Mouse (Mus musculus) right cerebral cortex, postnatal 4 days (tissue): ENCODE data around the gene Vps18.
A peak's percentile ranks its signal among the peaks of the same experiment; 100 is the strongest.

Source experiments
- DNase-seq: peaks from one replicate; pipeline ENCODE4 v3.0.0-alpha.2; 2022

Vps18 gene

DNA sequence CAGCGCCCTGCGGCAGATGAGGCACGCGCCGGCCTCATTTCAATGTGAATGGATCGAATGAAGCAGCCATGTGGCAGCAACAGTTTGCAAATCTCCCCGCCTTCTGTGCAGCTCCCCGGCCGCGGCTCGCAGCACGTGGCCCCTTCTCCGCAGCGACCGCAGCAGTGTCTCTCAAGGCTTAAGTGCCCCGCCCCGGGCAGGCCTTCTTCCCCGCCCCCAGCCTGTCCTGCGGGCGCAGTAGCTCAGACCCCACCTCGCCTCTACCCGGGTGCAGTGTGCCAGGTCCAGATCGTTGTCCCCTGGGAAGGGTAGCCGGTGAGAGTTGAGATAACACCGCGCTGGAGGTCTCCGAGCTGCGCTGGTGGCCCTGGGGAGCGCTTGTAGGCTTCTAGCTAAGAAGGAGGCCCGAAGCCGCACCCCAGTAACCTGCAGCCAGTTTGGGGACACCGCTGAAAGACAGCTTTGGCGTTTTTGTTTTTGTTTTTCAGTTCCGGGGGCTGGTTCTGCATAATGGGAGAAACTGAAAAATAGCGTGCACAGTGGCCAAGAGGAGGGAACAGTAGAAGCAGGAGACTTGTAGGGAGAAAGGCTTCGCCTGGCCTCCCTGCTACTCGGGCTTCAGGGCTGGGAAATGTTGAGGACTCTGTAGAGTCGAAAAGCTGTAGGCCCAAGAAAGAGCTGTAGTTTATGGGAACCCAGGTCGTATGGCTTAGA, 34.2 kb downstream of the Vps18 start:
- DNase-seq, result peak; percentile 70

DNA sequence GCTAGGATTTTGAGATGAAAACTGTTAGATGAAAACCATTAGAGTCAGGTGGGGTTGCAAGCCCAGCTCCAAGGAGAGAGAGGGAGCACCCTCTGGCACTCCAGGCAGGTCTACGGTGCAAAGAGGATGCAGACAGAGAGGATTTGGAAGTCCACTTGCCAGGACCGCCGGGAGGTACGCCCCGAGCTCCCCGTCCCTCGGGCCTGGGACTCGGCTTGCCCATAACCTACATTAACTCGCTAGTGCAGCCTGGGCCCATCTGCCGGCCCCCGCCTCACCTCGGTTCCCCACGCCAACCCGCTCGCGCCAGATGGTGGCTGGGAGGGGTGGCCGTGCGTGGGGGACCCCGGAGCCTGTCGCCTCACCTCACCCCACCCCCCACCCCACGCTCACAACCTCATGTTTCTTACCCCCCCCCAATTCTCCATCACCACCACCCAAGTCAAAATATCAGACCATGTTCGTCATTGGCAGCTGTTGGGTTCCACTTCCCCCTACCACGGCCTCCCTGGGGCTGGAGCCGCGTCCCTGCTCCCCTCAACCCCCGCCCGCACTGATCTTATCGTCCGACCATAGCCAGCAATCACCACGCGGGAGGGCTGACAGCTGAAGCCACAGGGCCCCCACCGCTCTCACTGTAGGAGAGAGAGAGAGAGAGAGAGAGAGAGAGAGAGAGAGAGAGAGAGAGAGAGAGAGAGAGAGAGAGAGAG, 35.5 kb downstream of the Vps18 start:
- DNase-seq, result no peak

DNA sequence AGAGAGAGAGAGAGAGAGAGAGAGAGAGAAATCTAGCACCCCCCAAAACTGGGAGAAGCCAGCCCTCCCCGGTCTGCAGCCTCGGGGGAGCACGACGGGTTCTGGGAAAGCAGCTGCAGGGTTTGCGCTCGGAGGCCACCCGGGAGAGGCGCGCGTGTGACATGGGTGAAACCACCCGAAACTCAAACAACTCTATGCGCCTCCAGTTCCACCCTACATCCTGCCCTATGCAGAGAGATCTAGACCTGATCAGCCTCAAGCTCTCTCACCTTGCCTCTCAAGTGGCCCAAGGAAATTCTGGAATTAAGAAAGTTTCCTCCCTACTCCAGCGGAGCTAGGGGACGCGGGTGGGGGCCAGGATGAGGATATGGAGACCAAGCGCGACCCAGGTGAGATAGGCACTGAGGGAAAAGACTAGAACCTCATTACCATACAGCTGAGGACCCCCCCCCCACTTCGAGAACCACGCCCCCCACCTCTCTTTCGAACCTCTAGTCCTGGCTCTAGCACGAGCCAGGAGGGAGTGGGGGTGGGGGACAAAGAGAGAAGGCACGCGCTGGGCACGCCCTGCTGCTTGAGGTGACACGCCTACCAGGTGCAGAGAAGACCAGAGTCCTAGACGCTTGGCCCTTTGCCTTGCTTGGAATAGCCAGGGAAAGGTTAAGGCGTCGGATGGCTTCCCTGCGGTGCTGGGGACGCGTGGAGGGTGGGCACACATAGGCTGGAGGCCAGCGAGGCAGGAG, 36.2 kb downstream of the Vps18 start:
- DNase-seq, result no peak

GRCm38 (mm10) chr2:119325568-119326143, 37.1 kb downstream of the Vps18 start, which contains the start of gene Dll4:
Gene Dll4, plus strand, starts transcription at chr2:119325784.
- DNase-seq, result peak; percentile 31

DNA sequence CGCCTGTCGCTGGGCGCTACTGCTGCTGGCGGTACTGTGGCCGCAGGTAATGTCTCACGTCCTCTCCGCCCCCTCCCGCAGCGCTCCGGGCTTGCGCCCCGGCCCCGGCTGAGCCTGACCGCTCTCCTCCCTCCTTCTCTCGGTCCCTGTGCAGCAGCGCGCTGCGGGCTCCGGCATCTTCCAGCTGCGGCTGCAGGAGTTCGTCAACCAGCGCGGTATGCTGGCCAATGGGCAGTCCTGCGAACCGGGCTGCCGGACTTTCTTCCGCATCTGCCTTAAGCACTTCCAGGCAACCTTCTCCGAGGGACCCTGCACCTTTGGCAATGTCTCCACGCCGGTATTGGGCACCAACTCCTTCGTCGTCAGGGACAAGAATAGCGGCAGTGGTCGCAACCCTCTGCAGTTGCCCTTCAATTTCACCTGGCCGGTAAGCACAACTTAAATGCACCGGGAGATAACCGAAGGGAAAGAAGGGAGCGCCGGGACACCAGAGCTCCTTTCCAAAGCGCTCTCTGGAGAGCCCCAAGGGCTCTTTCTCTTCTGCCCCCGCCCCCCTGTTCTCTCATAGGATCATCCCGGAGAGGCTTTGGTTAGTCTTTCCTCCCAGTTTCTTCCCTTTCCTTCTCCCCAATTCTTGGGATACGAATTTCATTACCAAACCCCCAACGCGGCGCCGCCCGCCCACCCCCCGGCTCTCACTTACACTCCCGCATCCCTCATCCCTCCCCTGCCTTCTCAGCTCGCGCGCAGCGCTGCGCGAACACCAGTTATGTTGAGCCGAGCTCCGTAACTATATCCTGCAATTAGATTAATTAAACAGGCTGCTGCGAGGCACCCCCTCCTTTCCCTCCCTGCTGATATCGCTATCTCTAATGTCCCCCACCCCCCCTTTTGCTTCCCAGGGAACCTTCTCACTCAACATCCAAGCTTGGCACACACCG, 37.9 kb downstream of the Vps18 start:
- peak; percentile 30 for DNase-seq

- DNase-seq, result peak; percentile 56
These were observed 38.6 kb downstream of the Vps18 start for GRCm38 (mm10) chr2:119327102-119327480.

DNA sequence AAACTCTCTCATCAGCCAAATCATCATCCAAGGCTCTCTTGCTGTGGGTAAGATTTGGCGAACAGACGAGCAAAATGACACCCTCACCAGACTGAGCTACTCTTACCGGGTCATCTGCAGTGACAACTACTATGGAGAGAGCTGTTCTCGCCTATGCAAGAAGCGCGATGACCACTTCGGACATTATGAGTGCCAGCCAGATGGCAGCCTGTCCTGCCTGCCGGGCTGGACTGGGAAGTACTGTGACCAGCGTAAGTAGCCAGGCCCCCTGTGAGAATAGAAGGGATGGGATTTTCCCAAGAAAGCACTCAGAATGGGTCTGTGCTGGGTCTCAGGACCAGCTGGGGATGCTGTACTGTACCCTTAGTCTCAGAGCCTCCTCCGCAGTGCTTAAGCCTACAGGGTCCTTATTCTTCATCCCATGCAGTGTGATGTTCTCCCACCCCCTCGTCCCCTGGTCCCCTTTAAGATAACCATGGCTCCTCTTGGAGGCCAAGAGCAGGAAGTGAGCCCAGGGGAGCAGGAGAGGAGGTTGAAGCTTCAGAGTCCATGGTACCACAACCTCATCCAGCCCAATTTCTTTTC, 39.5 kb downstream of the Vps18 start:
- DNase-seq, result no peak

GRCm38 (mm10) chr2:119328546-119328945, 40.0 kb downstream of the Vps18 start:
- no peak for DNase-seq

DNA sequence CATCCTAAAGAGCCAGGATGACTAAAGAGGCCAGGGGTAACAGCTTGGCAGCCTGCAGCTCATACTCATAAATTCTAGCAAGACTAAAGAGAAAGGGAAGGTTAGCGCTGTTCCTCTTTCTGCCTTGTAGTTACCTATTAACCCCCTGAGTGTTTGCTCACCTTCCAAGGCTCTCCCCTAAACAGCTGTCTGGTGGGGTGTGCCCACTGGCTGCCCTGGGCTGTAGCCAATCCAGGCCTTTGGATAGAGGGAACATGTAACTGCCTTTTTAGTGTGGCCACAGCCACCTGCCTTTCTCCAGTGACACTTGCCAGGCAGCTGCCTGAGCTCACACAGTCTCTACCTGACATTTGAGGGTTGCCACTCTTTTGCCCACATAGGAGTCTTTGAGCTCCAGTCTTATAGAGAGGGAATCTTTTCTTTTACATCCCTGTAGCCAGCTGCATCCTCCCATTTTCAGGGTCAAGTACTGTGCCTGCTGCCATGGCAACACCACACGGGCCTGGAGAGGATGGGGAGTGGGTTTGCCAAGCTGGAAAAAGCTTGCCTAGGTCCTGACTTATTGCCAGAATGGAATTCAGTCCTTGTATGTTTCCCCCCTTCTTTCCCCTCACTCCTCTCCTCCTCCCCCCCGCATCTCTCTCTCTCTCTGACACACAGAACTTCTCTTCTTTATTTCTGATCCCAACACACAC, 40.7 kb downstream of the Vps18 start:
- no peak for DNase-seq

GRCm38 (mm10) chr2:119330795-119331194, 42.3 kb downstream of the Vps18 start:
- no peak for DNase-seq

- no peak for DNase-seq
These were observed 43.7 kb downstream of the Vps18 start for GRCm38 (mm10) chr2:119332177-119332661.

GRCm38 (mm10) chr2:119334135-119334534, 45.6 kb downstream of the Vps18 start:
- DNase-seq, result no peak

GRCm38 (mm10) chr2:119334964-119335525, 46.5 kb downstream of the Vps18 start:
- no peak for DNase-seq

DNA sequence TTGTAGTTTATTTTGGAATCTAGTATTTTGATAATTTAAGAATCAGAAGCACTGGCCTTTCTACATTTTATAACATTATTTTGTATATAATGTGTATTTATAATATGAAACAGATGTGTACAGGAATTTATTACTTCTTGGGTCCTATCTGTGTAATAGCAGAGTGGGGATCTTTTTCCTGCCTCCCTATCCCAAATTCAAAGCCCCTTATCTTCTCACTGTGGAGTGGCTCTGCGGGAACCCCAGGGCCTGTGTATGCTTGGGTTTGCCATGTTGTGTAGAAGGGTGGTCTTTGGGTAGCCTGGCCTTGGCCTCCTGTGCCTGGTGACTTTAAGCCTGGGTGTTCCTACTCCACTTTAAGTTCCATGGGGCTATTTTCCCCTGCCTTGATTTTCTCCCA, 47.0 kb downstream of the Vps18 start:
- no peak for DNase-seq

- DNase-seq, result no peak
These were observed 47.5 kb downstream of the Vps18 start for GRCm38 (mm10) chr2:119336002-119336401.

GRCm38 (mm10) chr2:119336470-119336869, 47.9 kb downstream of the Vps18 start:
- no peak for DNase-seq

DNA sequence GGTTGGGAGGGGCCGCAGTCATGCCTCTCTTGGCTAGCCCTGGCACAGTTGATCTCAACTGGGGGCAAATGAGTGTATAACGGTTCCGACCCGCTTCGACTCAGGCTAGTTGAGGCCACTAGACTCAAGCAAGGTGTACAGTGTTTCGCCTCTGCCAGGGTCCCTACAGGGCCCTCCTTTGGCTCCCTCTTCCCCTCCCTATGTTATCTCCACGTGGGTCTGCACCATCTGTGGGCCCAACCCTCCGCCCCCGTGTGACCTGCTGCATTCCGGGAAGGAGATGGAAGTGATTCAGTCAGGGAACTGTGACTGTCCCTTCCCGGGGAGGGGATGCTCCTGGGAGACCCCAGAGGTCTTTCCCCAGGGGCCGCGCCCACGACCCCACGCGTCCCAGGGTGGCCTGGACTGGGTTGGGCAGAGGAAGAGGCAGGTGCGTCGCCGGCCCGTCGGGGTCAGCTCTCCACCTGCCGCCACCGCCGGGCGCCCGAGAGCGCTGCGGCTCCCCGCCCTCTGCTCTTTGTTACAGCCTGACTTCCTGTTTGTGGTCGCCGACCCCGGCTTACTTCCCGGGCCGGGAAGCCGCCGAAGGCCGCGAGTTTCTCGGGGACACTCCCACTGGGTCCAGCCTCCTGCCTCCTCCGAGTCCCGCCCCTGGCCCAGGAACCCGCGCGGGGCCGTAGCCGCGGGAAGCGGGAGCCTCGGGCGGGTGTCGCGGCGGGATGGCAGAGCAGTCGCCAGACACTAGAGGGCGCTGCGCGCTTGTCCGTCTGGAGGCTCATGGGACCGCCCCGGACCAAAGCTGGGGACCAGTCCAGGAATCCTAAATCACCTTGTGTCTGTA, 49.1 kb downstream of the Vps18 start:
- peak; percentile 94 for DNase-seq

DNA sequence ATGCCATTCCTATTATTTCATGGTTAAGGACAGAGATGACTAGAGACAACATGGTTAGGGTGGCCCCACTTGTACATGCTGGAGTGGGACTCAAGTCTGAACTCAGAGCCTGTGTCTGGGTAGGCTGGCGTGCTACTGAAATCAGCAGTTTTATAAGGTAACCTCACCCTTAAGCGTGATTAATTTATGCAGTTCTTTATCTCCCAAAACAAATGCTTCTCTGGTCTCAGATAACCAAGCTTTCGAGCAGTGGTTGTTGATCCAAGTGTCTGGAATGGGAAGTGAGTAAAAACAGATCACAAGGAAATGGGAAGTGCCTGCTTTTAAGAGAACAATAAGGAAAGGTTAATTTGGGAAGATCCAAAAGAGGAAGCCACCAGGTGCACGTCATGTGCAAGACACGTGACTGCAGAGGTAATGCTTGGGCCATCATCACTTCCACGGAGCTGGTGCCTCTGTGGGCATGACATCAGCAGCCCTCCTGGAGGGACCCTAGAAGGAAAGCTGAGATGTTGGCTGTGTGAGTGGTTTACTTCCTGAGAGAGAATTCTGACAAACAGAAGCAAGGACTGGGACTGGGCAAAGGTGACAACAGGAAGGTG, 56.1 kb downstream of the Vps18 start:
- DNase-seq, result no peak
